Mouse (Mus musculus) WW6 (cell line): ENCODE results near the gene Slc9a6.
A peak's percentile ranks its signal among the peaks of the same experiment; 100 is the strongest.

ENCODE experiments used
- DNase-seq: peaks from one replicate; pipeline ENCODE4 v3.0.0-alpha.2; 2013; ENCODE audit warnings: low read depth, low spot score

Gene Slc9a6

GRCm38 (mm10) chrX:56609623-56610317 is at the start of gene Slc9a6:
Slc9a6 (plus strand) TSS chrX:56609757.
- peak; percentile 38 for DNase-seq

- no peak for DNase-seq
Observed at GRCm38 (mm10) chrX:56572465-56572864, 37.1 kb upstream of the Slc9a6 start.

GRCm38 (mm10) chrX:56578200-56578599 is 31.4 kb upstream of the Slc9a6 start:
- DNase-seq, result no peak

- no peak for DNase-seq
Observed at GRCm38 (mm10) chrX:56597219-56597886, 12.2 kb upstream of the Slc9a6 start.

- peak; percentile 79 for DNase-seq
Observed at GRCm38 (mm10) chrX:56597887-56598640, 11.5 kb upstream of the Slc9a6 start, which contains the start of gene Mmgt1. Mmgt1 (minus strand) TSS chrX:56598069.

- no peak for DNase-seq
Observed at GRCm38 (mm10) chrX:56606536-56606935, 3.0 kb upstream of the Slc9a6 start.

GRCm38 (mm10) chrX:56607032-56607710 is 2.4 kb upstream of the Slc9a6 start:
- no peak for DNase-seq

GRCm38 (mm10) chrX:56609285-56609622 is 303 bp upstream of the Slc9a6 start:
- no peak for DNase-seq

GRCm38 (mm10) chrX:56610318-56610694 is 749 bp downstream of the Slc9a6 start:
- DNase-seq, result no peak

GRCm38 (mm10) chrX:56615236-56615635 is 5.7 kb downstream of the Slc9a6 start:
- no peak for DNase-seq

- no peak for DNase-seq
Observed at GRCm38 (mm10) chrX:56636185-56636584, 26.6 kb downstream of the Slc9a6 start.

GRCm38 (mm10) chrX:56640066-56640465 is 30.5 kb downstream of the Slc9a6 start:
- no peak for DNase-seq

GRCm38 (mm10) chrX:56649549-56650354 is 40.2 kb downstream of the Slc9a6 start:
- DNase-seq, result no peak

GRCm38 (mm10) chrX:56650355-56650652 is 40.7 kb downstream of the Slc9a6 start:
- DNase-seq, result no peak

- DNase-seq, result no peak
Observed at GRCm38 (mm10) chrX:56650885-56651284, 41.3 kb downstream of the Slc9a6 start.

GRCm38 (mm10) chrX:56651738-56652137 is 42.2 kb downstream of the Slc9a6 start:
- no peak for DNase-seq

GRCm38 (mm10) chrX:56655686-56656085 is 46.1 kb downstream of the Slc9a6 start:
- no peak for DNase-seq

- DNase-seq, result no peak
Observed at GRCm38 (mm10) chrX:56659286-56659685, 49.7 kb downstream of the Slc9a6 start.

- DNase-seq, result no peak
Observed at GRCm38 (mm10) chrX:56661143-56661542, 51.6 kb downstream of the Slc9a6 start.

GRCm38 (mm10) chrX:56662316-56662715 is 52.8 kb downstream of the Slc9a6 start:
- no peak for DNase-seq

GRCm38 (mm10) chrX:56663377-56663776 is 53.8 kb downstream of the Slc9a6 start:
- DNase-seq, result no peak
